Mouse (Mus musculus) embryonic facial prominence, embryonic 14.5 days (tissue): Measurements from ENCODE around the gene Ddah1. TPM values are rescaled to one million over a fixed set of nuclear protein-coding genes. Genes with fewer than 3 reads are reported as not detected.

Source experiments
- ATAC-seq: fragments of 200-750 bp; cut with Nextera tagmentation; 2 replicates; pipeline ENCODE4 v1.8.0; 2017; ENCODE audit warnings: low read depth, moderate number of reproducible peaks, moderate TSS enrichment
- DNase-seq: peaks from one replicate; pipeline ENCODE4 v3.0.0-alpha.2; 2015; ENCODE audit warnings: low spot score
- H3K27ac ChIP-seq: fragments of 300-500 bp; sonication (generic); replicated peaks from 2 replicates; pipeline ENCODE4 v1.5.1; 2014; ENCODE audit warnings: low read depth, mild to moderate bottlenecking, low read length, moderate library complexity
- H3K27me3 ChIP-seq: fragments of 300-500 bp; sonication (generic); replicated peaks from 2 replicates; pipeline ENCODE4 v1.6.1; 2014; ENCODE audit warnings: low read length; ENCODE audit not compliant: control insufficient read depth, insufficient read depth
- H3K36me3 ChIP-seq: fragments of 300-500 bp; sonication (generic); 2 replicates; pipeline ENCODE4 v1.6.1; 2014; ENCODE audit warnings: low read length, mixed read lengths; ENCODE audit not compliant: control insufficient read depth, insufficient read depth
- H3K4me1 ChIP-seq: fragments of 300-500 bp; sonication (generic); 2 replicates; pipeline ENCODE4 v1.6.1; 2014; ENCODE audit warnings: antibody characterized with exemption, low read length; ENCODE audit not compliant: control insufficient read depth, insufficient read depth
- H3K4me2 ChIP-seq: fragments of 300-500 bp; sonication (generic); 2 replicates; pipeline ENCODE4 v1.6.1; 2014; ENCODE audit warnings: low read depth, mild to moderate bottlenecking, low read length, moderate library complexity, mixed read lengths
- H3K4me3 ChIP-seq: fragments of 300-500 bp; sonication (generic); 2 replicates; pipeline ENCODE4 v1.5.1; 2014; ENCODE audit warnings: low read depth, mild to moderate bottlenecking, low read length
- H3K9ac ChIP-seq: fragments of 300-500 bp; sonication (generic); 2 replicates; pipeline ENCODE4 v1.6.1; 2014; ENCODE audit warnings: low read depth, mild to moderate bottlenecking, low read length, moderate library complexity, mixed read lengths
- H3K9me3 ChIP-seq: fragments of 300-500 bp; sonication (generic); 2 replicates; pipeline ENCODE4 v1.6.1; 2016; ENCODE audit warnings: low read length; ENCODE audit not compliant: control insufficient read depth
- whole genome bisulfite sequencing: fragments of 180-500 bp; shearing (Covaris S2); extraction: QIAGEN DNeasy Blood & Tissue Kit; methylation state at CpG from one replicate; pipeline ENCODE4 v1.1.7; 2014; 5-methylcytosine and 5-hydroxymethylcytosine counted together
- polyA plus RNA-seq: library from polyadenylated mRNA; unstranded; fragments of >200 nt; fragmentation: Nextera tagmentation; extraction: Ambion mirVana; gene quantifications from 2 replicates; pipeline ENCODE4 v1.2.1, GENCODE M21; 2014

The Ddah1 gene
- polyA plus RNA-seq, 1 experiment from 2014 or later = 50.9 TPM

GRCm38 (mm10) chr3:145775862-145776261 is 17.4 kb downstream of the Ddah1 start:
- Histone ChIP-seq H3K9ac (no peak overlapping the region), H3K27ac (no peak overlapping the region), H3K9me3 (no peaks in the 10 kb centered on the region), H3K4me2 (no peak overlapping the region), H3K4me3 (no peak overlapping the region), H3K36me3 (no peaks in the 10 kb centered on the region), H3K27me3 (no peaks in the 10 kb centered on the region), H3K4me1 (peaks cover 30% of the 10 kb centered on the region)
- peak; percentile 34 for DNase-seq
- ATAC-seq = peak; percentile 23; the same call in 1 of the 2 replicates
- whole genome bisulfite sequencing = 68% methylated on average over 5 of the region's 5 CpGs

GRCm38 (mm10) chr3:145777006-145777405 is 18.5 kb downstream of the Ddah1 start:
- H3K4me3 ChIP-seq = no peak overlapping the region
- no peak overlapping the region for H3K4me2 ChIP-seq
- WGBS = 68% methylated on average over 15 of the region's 15 CpGs
- no peaks in the 10 kb centered on the region for H3K27me3 ChIP-seq
- no peak overlapping the region for H3K27ac ChIP-seq
- no peak overlapping the region for H3K9ac ChIP-seq
- DNase-seq (peak; percentile 60), ATAC-seq (no peak)
- H3K36me3 ChIP-seq = no peaks in the 10 kb centered on the region
- peaks cover 32% of the 10 kb centered on the region for H3K4me1 ChIP-seq
- no peaks in the 10 kb centered on the region for H3K9me3 ChIP-seq

- Histone ChIP-seq H3K27me3 (no peaks in the 10 kb centered on the region), H3K9ac (no peak overlapping the region), H3K9me3 (no peaks in the 10 kb centered on the region), H3K27ac (no peak overlapping the region), H3K4me2 (no peak overlapping the region), H3K4me3 (no peak overlapping the region), H3K4me1 (peaks cover 32% of the 10 kb centered on the region), H3K36me3 (no peaks in the 10 kb centered on the region)
- DNase-seq (no peak), ATAC-seq (no peak)
- WGBS = 68% methylated on average over 6 of the region's 6 CpGs
Measured at GRCm38 (mm10) chr3:145778406-145778922, 20.0 kb downstream of the Ddah1 start.

- no peak overlapping the region for H3K4me2 ChIP-seq
- H3K27me3 ChIP-seq = no peaks in the 10 kb centered on the region
- 31% methylated on average over 5 of the region's 5 CpGs for WGBS
- no peaks in the 10 kb centered on the region for H3K9me3 ChIP-seq
- H3K9ac ChIP-seq = no peak overlapping the region
- no peak for ATAC-seq
- H3K4me3 ChIP-seq = no peak overlapping the region
- H3K27ac ChIP-seq = peak overlapping the region; percentile 69
- DNase-seq = peak; percentile 68
- no peaks in the 10 kb centered on the region for H3K36me3 ChIP-seq
- peaks cover 32% of the 10 kb centered on the region for H3K4me1 ChIP-seq
Measured at GRCm38 (mm10) chr3:145779279-145779973, 21.0 kb downstream of the Ddah1 start.

- ATAC-seq = no peak
- WGBS = 55% methylated on average over 14 of the region's 14 CpGs
- no peak overlapping the region for H3K4me2 ChIP-seq
Measured at GRCm38 (mm10) chr3:145780784-145781442, 22.4 kb downstream of the Ddah1 start.

GRCm38 (mm10) chr3:145785244-145785643 is 26.8 kb downstream of the Ddah1 start:
- Histone ChIP-seq H3K27me3 (no peaks in the 10 kb centered on the region), H3K36me3 (no peaks in the 10 kb centered on the region), H3K4me3 (no peak overlapping the region), H3K4me1 (peaks cover 4% of the 10 kb centered on the region; the same call in 1 of the 2 replicates), H3K9me3 (no peaks in the 10 kb centered on the region), H3K4me2 (no peak overlapping the region), H3K27ac (no peak overlapping the region), H3K9ac (no peak overlapping the region)
- WGBS = 49% methylated on average over 7 of the region's 7 CpGs
- DNase-seq (no peak), ATAC-seq (no peak)

More at GRCm38 (mm10) chr3:145780784-145781442, 22.4 kb downstream of the Ddah1 start:
- Histone ChIP-seq H3K9ac (no peak overlapping the region), H3K4me3 (no peak overlapping the region), H3K27ac (no peak overlapping the region), H3K4me1 (peaks cover 30% of the 10 kb centered on the region), H3K36me3 (no peaks in the 10 kb centered on the region), H3K27me3 (no peaks in the 10 kb centered on the region), H3K9me3 (no peaks in the 10 kb centered on the region)
- peak; percentile 46 for DNase-seq

- no peak for DNase-seq
- Histone ChIP-seq H3K9ac (no peak overlapping the region), H3K4me1 (no peaks in the 10 kb centered on the region; the same call in 1 of the 2 replicates), H3K27me3 (no peaks in the 10 kb centered on the region), H3K4me3 (no peak overlapping the region), H3K27ac (no peak overlapping the region), H3K4me2 (no peak overlapping the region), H3K36me3 (no peaks in the 10 kb centered on the region), H3K9me3 (no peaks in the 10 kb centered on the region)
- no peak for ATAC-seq
- whole genome bisulfite sequencing = 76% methylated on average over 9 of the region's 9 CpGs
Measured at GRCm38 (mm10) chr3:145787303-145787702, 28.8 kb downstream of the Ddah1 start.

GRCm38 (mm10) chr3:145789114-145789513 is 30.6 kb downstream of the Ddah1 start:
- peaks cover 5% of the 10 kb centered on the region; the same call in 1 of the 2 replicates for H3K9me3 ChIP-seq
- no peaks in the 10 kb centered on the region for H3K36me3 ChIP-seq
- no peak overlapping the region for H3K4me3 ChIP-seq
- no peak overlapping the region for H3K4me2 ChIP-seq
- H3K4me1 ChIP-seq = no peaks in the 10 kb centered on the region; the same call in 1 of the 2 replicates
- no peaks in the 10 kb centered on the region for H3K27me3 ChIP-seq
- no peak overlapping the region for H3K27ac ChIP-seq
- DNase-seq (no peak), ATAC-seq (no peak)
- 86% methylated on average over 7 of the region's 7 CpGs for whole genome bisulfite sequencing
- H3K9ac ChIP-seq = no peak overlapping the region
